Mouse (Mus musculus) embryonic facial prominence, embryonic 14.5 days (tissue): ENCODE measurements around the gene Angptl1. TPM values are rescaled to one million over a fixed set of nuclear protein-coding genes. Genes with fewer than 3 reads are reported as not detected.

Experiments
- ATAC-seq: fragments of 200-750 bp; cut with Nextera tagmentation; 2 replicates; pipeline ENCODE4 v1.8.0; 2017; ENCODE audit warnings: low read depth, moderate number of reproducible peaks, moderate TSS enrichment
- DNase-seq: peaks from one replicate; pipeline ENCODE4 v3.0.0-alpha.2; 2015; ENCODE audit warnings: low spot score
- H3K27ac ChIP-seq: fragments of 300-500 bp; sonication (generic); replicated peaks from 2 replicates; pipeline ENCODE4 v1.5.1; 2014; ENCODE audit warnings: low read depth, mild to moderate bottlenecking, low read length, moderate library complexity
- H3K27me3 ChIP-seq: fragments of 300-500 bp; sonication (generic); replicated peaks from 2 replicates; pipeline ENCODE4 v1.6.1; 2014; ENCODE audit warnings: low read length; ENCODE audit not compliant: control insufficient read depth, insufficient read depth
- H3K36me3 ChIP-seq: fragments of 300-500 bp; sonication (generic); 2 replicates; pipeline ENCODE4 v1.6.1; 2014; ENCODE audit warnings: low read length, mixed read lengths; ENCODE audit not compliant: control insufficient read depth, insufficient read depth
- H3K4me1 ChIP-seq: fragments of 300-500 bp; sonication (generic); 2 replicates; pipeline ENCODE4 v1.6.1; 2014; ENCODE audit warnings: antibody characterized with exemption, low read length; ENCODE audit not compliant: control insufficient read depth, insufficient read depth
- H3K4me2 ChIP-seq: fragments of 300-500 bp; sonication (generic); 2 replicates; pipeline ENCODE4 v1.6.1; 2014; ENCODE audit warnings: low read depth, mild to moderate bottlenecking, low read length, moderate library complexity, mixed read lengths
- H3K4me3 ChIP-seq: fragments of 300-500 bp; sonication (generic); 2 replicates; pipeline ENCODE4 v1.5.1; 2014; ENCODE audit warnings: low read depth, mild to moderate bottlenecking, low read length
- H3K9ac ChIP-seq: fragments of 300-500 bp; sonication (generic); 2 replicates; pipeline ENCODE4 v1.6.1; 2014; ENCODE audit warnings: low read depth, mild to moderate bottlenecking, low read length, moderate library complexity, mixed read lengths
- H3K9me3 ChIP-seq: fragments of 300-500 bp; sonication (generic); 2 replicates; pipeline ENCODE4 v1.6.1; 2016; ENCODE audit warnings: low read length; ENCODE audit not compliant: control insufficient read depth
- WGBS: fragments of 180-500 bp; shearing (Covaris S2); extraction: QIAGEN DNeasy Blood & Tissue Kit; methylation state at CpG from one replicate; pipeline ENCODE4 v1.1.7; 2014; 5-methylcytosine and 5-hydroxymethylcytosine counted together
- polyA plus RNA-seq: library from polyadenylated mRNA; unstranded; fragments of >200 nt; fragmentation: Nextera tagmentation; extraction: Ambion mirVana; gene quantifications from 2 replicates; pipeline ENCODE4 v1.2.1, GENCODE M21; 2014

Gene Angptl1
- polyA plus RNA-seq, 1 experiment from 2014 or later = 72.0 TPM

DNA sequence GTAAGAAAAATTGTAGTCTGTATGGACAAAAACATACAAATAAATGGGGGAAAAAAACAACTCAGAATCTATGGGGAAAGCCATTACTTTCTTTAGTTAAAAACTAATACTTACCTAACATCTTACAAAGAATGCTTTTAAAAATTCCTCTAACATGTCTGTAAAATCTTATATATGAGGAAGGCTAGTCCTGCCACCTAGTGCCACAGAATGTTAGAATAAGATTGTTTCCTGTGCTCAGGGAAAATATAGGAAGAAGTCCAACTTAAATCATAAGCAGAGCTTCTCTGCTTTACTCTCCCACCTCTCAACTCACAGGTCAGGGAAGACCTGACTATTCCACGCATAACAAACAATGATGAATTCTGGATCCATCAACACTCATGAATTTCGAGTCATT, 47.5 kb downstream of the Angptl1 start:
- ATAC-seq (no peak), DNase-seq (peak; percentile 26)
- Histone ChIP-seq H3K9ac (no peak overlapping the region), H3K27ac (no peak overlapping the region), H3K9me3 (no peaks in the 10 kb centered on the region), H3K4me3 (no peak overlapping the region), H3K4me2 (no peak overlapping the region), H3K4me1 (no peaks in the 10 kb centered on the region), H3K36me3 (peaks cover 33% of the 10 kb centered on the region), H3K27me3 (no peaks in the 10 kb centered on the region)
- 94% methylated on average over 2 of the region's 2 CpGs for WGBS

DNA sequence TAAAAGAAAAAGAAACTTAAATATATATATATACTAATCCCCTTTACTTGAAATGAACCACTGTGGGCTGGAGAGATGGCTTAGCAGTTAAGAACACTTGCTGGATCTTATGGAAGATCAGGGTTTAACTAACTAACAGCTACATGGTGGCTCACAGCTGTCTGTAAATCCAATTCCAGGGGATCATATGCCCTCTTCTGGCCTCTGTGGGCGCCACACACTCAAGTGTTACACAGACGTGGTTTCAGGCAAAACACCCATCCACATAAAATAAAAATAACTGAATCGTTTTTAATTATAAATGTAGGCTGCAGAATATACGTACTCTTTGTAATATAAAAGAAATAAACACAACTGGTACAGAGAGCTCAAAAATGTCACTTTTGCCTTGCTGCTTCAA, 50.5 kb downstream of the Angptl1 start:
- Histone ChIP-seq H3K27ac (no peak overlapping the region), H3K4me3 (no peak overlapping the region), H3K4me1 (no peaks in the 10 kb centered on the region), H3K9me3 (no peaks in the 10 kb centered on the region), H3K4me2 (no peak overlapping the region), H3K9ac (no peak overlapping the region), H3K27me3 (no peaks in the 10 kb centered on the region), H3K36me3 (peaks cover 14% of the 10 kb centered on the region)
- WGBS = 88% methylated on average over 4 of the region's 4 CpGs
- no peak for ATAC-seq
- no peak for DNase-seq

DNA sequence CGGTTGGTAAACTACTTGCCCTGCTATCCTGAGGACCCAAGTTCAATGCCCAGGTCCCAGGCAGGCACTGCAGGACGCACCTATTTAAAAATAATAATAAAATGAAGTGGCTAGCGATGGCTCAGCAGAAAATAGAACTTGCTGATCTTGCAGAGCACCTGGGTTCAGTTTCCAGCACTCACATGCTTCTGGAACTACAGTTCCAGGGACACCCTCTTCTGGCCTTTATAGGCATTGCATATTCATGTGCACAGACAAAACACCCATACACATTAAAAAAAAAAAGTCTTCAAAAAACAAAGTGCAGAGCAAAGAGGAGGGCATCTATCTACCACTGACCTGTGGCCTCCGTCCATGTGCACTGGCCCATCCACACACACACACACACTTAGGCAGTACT, 53.2 kb downstream of the Angptl1 start:
- no peak for ATAC-seq
- DNase-seq = no peak
- WGBS = 92% methylated on average over 4 of the region's 4 CpGs

DNA sequence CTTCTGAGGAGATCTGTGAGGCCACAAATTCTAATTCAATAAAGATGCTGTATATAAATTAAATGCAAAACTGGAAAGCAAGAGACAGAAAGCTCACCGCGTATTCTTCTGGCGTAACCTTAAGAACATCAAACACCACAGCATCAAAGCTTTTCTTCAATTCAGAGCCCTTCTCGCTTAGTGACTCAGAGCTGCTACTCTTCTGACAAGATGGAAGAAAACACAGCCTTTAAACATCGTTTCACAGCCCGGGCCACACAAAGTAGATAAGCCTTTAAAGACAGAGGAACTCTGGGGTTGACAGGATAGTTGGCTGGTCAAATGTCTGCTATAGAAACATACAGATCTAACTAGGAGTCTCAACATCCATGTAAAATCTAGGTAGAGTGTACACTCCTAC, 63.3 kb downstream of the Angptl1 start:
- Histone ChIP-seq H3K27ac (no peak overlapping the region), H3K4me1 (no peaks in the 10 kb centered on the region), H3K36me3 (peaks cover 21% of the 10 kb centered on the region), H3K9ac (no peak overlapping the region), H3K4me2 (no peak overlapping the region), H3K27me3 (no peaks in the 10 kb centered on the region), H3K9me3 (no peaks in the 10 kb centered on the region), H3K4me3 (no peak overlapping the region)
- WGBS = 70% methylated on average over 6 of the region's 6 CpGs
- no peak for DNase-seq
- no peak for ATAC-seq

More for the DNA sequence above, 53.2 kb downstream of the Angptl1 start:
- no peak overlapping the region for H3K9ac ChIP-seq
- no peak overlapping the region for H3K4me2 ChIP-seq
- H3K4me3 ChIP-seq = no peak overlapping the region
- no peaks in the 10 kb centered on the region for H3K27me3 ChIP-seq
- peaks cover 10% of the 10 kb centered on the region for H3K36me3 ChIP-seq
- H3K9me3 ChIP-seq = no peaks in the 10 kb centered on the region
- no peaks in the 10 kb centered on the region for H3K4me1 ChIP-seq
- H3K27ac ChIP-seq = no peak overlapping the region

DNA sequence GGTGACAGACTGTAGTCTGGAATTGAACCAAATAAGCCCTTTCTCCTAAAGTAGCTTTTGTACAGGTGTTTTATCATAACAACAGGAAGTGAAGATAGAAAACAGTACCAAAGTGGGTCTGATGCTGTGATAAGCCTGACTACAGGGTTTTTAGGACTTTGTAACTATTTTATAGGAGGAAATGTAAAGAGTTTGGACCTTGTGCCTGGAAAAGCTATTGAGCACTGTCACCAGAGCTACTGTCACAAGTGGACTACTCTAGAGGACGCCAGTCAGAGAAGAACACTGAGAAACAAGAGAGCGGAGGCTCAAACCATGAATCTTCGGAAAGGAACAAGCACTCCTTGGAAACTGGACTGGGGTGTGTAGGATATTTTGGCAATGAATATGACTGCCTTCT, 65.5 kb downstream of the Angptl1 start:
- WGBS = 92% methylated on average over 3 of the region's 3 CpGs
- no peak for DNase-seq
- Histone ChIP-seq H3K4me3 (no peak overlapping the region), H3K27me3 (no peaks in the 10 kb centered on the region), H3K4me1 (no peaks in the 10 kb centered on the region), H3K4me2 (no peak overlapping the region), H3K9me3 (no peaks in the 10 kb centered on the region), H3K27ac (no peak overlapping the region), H3K36me3 (peaks cover 24% of the 10 kb centered on the region), H3K9ac (no peak overlapping the region)
- ATAC-seq = no peak

DNA sequence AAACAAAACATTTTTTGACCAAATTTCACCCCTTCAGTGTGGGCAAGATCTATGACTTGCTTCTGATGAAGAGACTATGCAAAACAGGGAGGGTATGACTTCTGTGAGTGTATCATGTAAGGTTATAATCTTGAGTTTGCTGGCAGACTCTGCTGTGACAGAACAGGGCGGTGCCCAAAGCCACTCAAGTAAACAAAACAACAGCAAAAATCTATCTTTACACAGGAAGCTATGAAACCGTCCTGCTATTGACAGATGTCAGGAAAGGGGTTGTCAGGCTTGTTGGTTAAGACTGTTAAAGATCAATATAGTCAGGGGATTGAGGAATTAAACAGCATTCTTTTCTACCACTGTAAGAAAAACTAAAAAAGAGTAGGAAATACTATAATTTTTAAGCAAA, 67.3 kb downstream of the Angptl1 start:
- no peak overlapping the region for H3K27ac ChIP-seq
- no peak overlapping the region for H3K4me2 ChIP-seq
- ATAC-seq (no peak), DNase-seq (no peak)
- 68% methylated on average over 2 of the region's 2 CpGs for WGBS
- H3K9me3 ChIP-seq = no peaks in the 10 kb centered on the region
- no peak overlapping the region for H3K9ac ChIP-seq
- H3K36me3 ChIP-seq = peaks cover 11% of the 10 kb centered on the region
- no peaks in the 10 kb centered on the region for H3K4me1 ChIP-seq
- H3K27me3 ChIP-seq = no peaks in the 10 kb centered on the region
- no peak overlapping the region for H3K4me3 ChIP-seq

DNA sequence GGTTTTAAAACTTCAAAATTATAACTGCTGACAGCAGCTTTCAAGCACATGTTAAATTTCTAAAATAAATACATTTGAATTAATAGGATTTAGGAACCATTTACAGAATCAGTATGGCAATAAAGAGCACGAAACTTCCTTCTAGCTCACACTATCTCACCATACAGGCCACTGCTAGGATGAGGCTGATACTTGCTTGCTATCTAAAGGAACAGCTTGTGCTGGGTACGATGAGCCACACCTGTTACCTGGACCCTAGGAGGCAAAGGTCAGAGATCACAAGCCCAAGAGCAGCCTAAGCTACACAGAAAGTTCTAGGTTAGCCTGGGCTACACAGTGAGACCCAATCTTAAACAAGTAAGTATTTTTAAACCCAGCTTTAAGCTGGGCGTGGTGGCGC, 70.9 kb downstream of the Angptl1 start:
- 93% methylated on average over 4 of the region's 4 CpGs for WGBS
- H3K9ac ChIP-seq = no peak overlapping the region
- no peaks in the 10 kb centered on the region for H3K9me3 ChIP-seq
- no peak overlapping the region for H3K4me2 ChIP-seq
- H3K4me3 ChIP-seq = no peak overlapping the region
- H3K4me1 ChIP-seq = no peaks in the 10 kb centered on the region
- H3K27me3 ChIP-seq = no peaks in the 10 kb centered on the region
- no peak for DNase-seq
- H3K27ac ChIP-seq = no peak overlapping the region
- H3K36me3 ChIP-seq = peaks cover 11% of the 10 kb centered on the region
- no peak for ATAC-seq

DNA sequence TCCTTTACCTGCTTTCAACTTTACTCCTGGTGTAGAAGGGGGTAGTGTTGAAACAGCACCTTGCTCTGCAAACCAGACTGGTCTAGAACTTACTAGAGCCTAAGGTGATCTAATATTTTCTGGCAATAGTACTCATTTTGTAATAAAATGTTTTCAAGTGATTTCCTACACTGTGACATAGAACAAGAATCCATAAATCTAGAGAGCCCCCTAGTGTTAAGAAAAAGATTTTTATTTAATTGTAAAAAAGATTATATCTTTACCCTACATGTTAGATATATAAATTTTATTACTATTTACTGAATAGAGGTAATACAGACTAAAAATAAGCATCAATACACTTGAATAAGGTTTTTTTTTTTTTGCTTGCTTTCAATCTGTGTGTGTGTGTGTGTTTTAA, 71.5 kb downstream of the Angptl1 start:
- Histone ChIP-seq H3K27ac (no peak overlapping the region), H3K27me3 (no peaks in the 10 kb centered on the region), H3K4me1 (no peaks in the 10 kb centered on the region), H3K4me2 (no peak overlapping the region), H3K36me3 (peaks cover 11% of the 10 kb centered on the region), H3K4me3 (no peak overlapping the region), H3K9me3 (no peaks in the 10 kb centered on the region), H3K9ac (no peak overlapping the region)
- ATAC-seq (no peak), DNase-seq (no peak)
